Mouse (Mus musculus): Measurements from ENCODE around the gene Cby1. TPM values are rescaled to one million over a fixed set of nuclear protein-coding genes. Genes with fewer than 3 reads are reported as not detected.
"Not testable (repeated sequence)": the region's sequence is repeated elsewhere in the genome, so short reads cannot be mapped to it uniquely, and the experiment has no call there.

The Cby1 gene
- total RNA-seq, 2 experiments from 2014 or later = 29.9 to 32.1 TPM

GRCm38 (mm10) chr15:79671828-79672348, 12.9 kb downstream of the Cby1 start:
- DNase-seq (ENCODE audit: low spot score in 2 of 2) = not testable (repeated sequence)

- no peak for DNase-seq (ENCODE audit: low spot score in 2 of 2)
Observed at GRCm38 (mm10) chr15:79677936-79678335, 18.9 kb downstream of the Cby1 start.

GRCm38 (mm10) chr15:79681973-79682372, 23.0 kb downstream of the Cby1 start:
- DNase-seq (ENCODE audit: low spot score in 2 of 2) = no peak

- no peak for DNase-seq (ENCODE audit: low spot score in 2 of 2)
Observed at GRCm38 (mm10) chr15:79683146-79683545, 24.1 kb downstream of the Cby1 start.

- DNase-seq (ENCODE audit: low spot score in 2 of 2) = no peak
Observed at GRCm38 (mm10) chr15:79683707-79684465, 24.9 kb downstream of the Cby1 start.

GRCm38 (mm10) chr15:79684616-79685015, 25.6 kb downstream of the Cby1 start:
- DNase-seq (ENCODE audit: low spot score in 2 of 2) = no peak

- no peak for DNase-seq (ENCODE audit: low spot score in 2 of 2)
Observed at GRCm38 (mm10) chr15:79685141-79685641, 26.2 kb downstream of the Cby1 start.

- no peak for DNase-seq (ENCODE audit: low spot score in 2 of 2)
Observed at GRCm38 (mm10) chr15:79686046-79686869, 27.3 kb downstream of the Cby1 start.

- DNase-seq (ENCODE audit: low spot score in 2 of 2) = no peak
Observed at GRCm38 (mm10) chr15:79687175-79687574, 28.2 kb downstream of the Cby1 start.

GRCm38 (mm10) chr15:79687646-79688267, 28.8 kb downstream of the Cby1 start, which contains the start of gene Josd1:
Gene Josd1 (minus strand): TSS chr15:79687919.
- peak; percentile 86 to 94 for DNase-seq (ENCODE audit: low spot score in 2 of 2)

- DNase-seq (ENCODE audit: low spot score in 2 of 2) = no peak
Observed at GRCm38 (mm10) chr15:79688268-79688956, 29.4 kb downstream of the Cby1 start.

- no peak for DNase-seq (ENCODE audit: low spot score in 2 of 2)
Observed at GRCm38 (mm10) chr15:79689662-79690425, 30.8 kb downstream of the Cby1 start.

GRCm38 (mm10) chr15:79690426-79691022, 31.5 kb downstream of the Cby1 start, which contains the start of gene Gtpbp1:
Gene Gtpbp1 (plus strand): TSS chr15:79690845.
- peak; percentile 82 to 96 for DNase-seq (ENCODE audit: low spot score in 2 of 2)

GRCm38 (mm10) chr15:79691023-79691508, 32.1 kb downstream of the Cby1 start:
- peak; percentile 37 to 62 for DNase-seq (ENCODE audit: low spot score in 2 of 2)

GRCm38 (mm10) chr15:79692334-79692733, 33.3 kb downstream of the Cby1 start:
- DNase-seq (ENCODE audit: low spot score in 2 of 2) = no peak

GRCm38 (mm10) chr15:79693740-79694139, 34.7 kb downstream of the Cby1 start:
- DNase-seq (ENCODE audit: low spot score in 2 of 2) = no peak

GRCm38 (mm10) chr15:79694512-79694911, 35.5 kb downstream of the Cby1 start:
- no peak for DNase-seq (ENCODE audit: low spot score in 2 of 2)

- DNase-seq (ENCODE audit: low spot score in 2 of 2) = no peak
Observed at GRCm38 (mm10) chr15:79695516-79695915, 36.5 kb downstream of the Cby1 start.

- DNase-seq (ENCODE audit: low spot score in 2 of 2) = no peak
Observed at GRCm38 (mm10) chr15:79696508-79696907, 37.5 kb downstream of the Cby1 start.

All from gastrocnemius, postnatal 4 days (tissue).